Mouse (Mus musculus) layer of hippocampus, adult 8-10 months (tissue): ENCODE results near the gene Crb3. TPM values are rescaled to one million over a fixed set of nuclear protein-coding genes. Genes with fewer than 3 reads are reported as not detected.

ENCODE experiments used
- DNase-seq, 2 experiments: peaks; one replicate each; pipeline ENCODE4 v3.0.0; 2022; ENCODE audit warnings: low spot score in 2 of 2
- total RNA-seq, 4 experiments: library from RNA; stranded (reverse); gene quantifications; 2 replicates each; pipeline ENCODE4 v1.2.4; 2022

The Crb3 gene
- total RNA-seq, 4 experiments from 2014 or later: 0.70 to 2.1 (median 1.4) TPM

DNA sequence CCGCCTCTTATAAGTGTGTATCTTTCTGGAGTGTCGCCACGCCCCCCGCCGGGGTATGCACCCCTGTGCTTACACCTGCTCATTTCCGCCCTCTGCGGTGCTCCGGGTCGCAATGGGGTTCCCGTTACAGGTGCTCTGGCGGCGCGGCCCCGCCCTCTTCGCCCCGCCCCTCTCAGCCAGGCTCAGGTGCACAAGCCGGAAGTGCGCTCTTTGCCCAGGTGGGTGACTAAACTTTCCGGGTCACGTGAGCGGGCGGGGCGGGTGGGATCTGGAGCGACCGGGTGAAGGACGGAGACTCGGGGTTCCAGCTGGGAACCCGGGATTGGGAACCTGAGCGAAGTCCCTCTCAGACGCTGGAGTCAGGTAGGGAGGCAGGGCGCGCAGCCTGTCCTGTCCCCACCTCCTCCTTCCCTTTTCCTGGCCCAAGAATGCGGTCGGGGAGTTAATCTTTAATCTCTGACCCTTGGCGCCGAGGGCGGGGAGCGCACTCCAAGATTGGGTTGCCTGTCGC, 3.2 kb downstream of the Crb3 start:
- no peak for DNase-seq

DNA sequence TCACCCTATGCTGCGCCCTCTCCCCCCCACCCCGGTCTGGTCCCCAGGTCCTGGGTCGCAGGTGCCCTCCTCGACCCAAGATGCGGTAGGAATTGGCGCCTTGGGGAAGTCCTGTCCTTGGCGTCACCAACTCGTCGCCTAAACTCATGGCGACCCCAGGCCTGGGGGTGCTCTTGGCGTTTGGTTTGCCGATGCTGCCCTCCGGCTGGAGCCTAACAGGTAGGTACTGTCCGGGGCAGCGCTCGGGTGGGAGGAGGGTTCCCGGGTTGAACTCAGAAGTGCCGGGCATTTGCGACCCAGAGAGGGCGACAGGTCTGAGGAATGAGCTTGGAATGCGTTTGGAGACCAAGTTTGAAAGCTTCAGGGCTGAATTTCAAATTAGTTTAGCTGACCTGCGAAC, 3.6 kb downstream of the Crb3 start:
- no peak for DNase-seq

DNA sequence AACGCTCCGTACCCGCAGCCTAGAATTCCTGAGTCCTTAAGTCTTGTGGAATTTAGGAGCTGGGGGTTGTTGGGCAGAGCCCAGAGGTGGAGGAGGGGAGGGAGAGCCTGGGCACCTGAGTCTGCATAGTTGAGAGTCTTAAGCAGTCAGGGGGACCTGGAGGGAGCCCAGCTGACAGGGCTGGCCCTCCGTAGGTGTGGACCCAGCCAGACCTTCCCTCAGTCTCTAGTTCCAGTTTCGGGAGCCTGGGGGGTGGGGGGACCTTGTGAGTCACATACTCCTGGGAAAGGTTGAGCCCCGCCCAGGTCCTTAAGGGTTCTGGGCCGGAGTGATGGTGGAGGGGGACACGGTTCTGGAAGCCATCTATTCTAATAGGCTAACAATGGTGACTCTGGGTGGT, 4.1 kb downstream of the Crb3 start:
- DNase-seq: no peak

DNA sequence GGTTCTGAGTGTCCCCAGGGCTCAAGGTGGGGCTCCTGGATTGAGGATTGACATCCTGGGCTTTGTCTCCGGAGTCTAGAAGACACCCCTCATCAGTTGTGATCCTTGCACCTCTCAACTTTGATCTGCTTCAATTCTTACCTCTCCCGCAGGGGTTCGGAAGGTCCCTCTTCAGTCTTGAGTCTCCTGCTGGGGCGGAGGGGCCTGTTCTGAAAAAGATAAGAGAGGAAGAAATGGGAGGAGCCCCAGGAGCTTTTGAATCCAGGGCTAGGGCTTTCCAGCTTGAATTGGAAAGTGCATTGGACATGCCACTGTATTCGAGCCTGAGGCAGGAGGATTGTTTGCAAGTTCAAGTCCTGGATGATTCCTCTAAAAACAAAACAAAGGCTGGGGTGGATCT, 8.0 kb downstream of the Crb3 start:
- no peak for DNase-seq

DNA sequence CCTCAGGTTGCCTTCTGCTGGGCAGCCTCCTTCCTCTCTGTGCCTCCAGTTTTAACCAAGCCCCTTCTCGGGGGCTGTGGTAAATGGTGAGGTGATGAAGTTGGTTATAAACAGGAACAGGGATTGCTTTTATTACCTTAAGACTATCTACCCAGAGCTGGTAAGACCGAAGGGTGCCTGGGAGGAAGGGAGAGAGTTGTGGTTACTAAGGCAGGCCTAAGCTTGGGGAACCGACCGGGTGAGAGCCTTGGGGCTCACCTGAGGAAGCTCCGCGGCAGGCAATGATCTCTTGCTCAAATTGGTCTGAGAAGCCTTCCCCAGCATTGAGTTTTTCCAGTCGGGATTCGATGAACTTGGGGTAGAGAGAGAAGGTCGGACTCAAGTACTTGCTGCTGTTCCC, 11.4 kb downstream of the Crb3 start:
- no peak for DNase-seq

DNA sequence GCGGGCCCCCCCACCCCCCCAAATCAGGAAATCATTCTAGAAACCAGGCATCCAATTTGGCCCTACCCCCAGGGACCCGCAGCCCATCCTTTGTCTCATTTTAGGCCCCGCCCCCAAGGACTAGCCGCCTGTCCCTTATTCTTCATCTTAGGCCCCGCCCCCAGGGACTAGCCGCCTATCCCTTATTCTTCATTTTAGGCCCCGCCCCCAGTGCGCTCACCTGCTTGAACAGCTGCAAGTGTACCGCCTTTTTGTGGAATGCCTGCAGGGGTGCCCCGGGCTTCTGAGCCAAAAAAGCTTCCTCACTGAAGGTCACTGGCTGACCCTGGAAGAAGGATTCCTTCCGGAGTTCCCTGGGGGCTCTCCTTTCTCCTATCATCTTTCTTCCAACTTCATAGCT, 11.8 kb downstream of the Crb3 start:
- no peak for DNase-seq

DNA sequence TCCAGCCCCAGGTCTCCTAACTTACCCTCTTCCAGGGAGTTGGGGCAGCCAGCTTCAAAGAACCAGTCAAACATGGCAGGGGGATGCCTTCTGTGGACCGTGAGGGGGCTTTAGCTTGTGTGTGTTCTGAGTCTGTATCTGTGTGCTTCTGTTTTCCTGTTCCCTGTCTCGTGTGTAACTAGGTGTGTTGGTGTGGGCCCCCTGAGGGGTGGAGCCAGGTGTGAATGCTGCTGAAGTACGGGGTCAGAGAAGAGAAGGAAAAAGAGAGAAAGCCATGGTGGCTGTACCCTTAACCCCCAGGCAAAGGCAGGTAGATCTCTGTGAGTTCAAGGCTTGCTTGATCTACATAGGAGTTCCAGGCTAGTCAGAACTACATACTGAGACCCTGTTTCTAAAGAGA, 18.0 kb downstream of the Crb3 start:
- DNase-seq: no peak

DNA sequence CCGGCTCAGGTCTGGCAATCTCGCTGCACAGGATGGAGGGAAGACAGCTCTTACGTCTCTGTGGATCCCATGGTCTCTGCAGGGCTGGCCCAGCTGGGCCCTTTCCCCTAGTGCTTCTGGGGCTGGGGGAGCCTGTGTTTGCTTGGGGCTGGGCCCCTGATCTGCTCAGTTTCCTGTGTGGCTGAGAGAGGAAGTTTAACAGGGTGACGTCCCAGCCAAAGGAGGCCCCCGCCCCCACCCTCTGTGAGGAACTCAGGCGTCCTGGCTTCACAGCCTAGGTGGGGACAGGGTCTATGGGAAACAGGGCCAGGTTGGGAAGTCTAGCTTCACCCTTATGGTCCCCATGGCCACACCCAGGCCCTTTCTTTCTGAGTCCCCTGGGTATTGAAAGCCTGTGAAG, 19.4 kb downstream of the Crb3 start, which contains the start of gene Dennd1c:
Dennd1c (minus strand) TSS at position 179 of the 400 bp plus-strand sequence.
- no peak for DNase-seq

DNA sequence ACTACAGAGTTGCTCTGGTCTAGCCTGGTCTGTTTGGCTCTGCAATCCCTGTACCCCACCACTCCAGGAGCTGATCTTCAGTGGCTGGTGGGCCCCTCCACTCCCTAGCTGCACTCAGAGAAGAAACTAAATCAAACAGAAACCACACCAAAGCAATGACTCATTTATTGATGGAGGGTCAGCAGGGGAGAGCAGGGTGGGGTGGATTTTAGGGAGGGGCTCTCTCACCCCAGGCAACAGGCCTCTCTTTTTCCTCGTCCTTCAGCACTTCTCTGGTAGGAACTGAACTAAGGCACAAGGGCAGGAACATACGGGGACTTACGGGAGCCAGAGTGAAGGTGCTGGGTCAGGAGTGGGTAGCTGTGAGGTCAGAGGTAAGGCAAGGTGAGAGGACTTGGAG, 21.0 kb downstream of the Crb3 start:
- DNase-seq: no peak

DNA sequence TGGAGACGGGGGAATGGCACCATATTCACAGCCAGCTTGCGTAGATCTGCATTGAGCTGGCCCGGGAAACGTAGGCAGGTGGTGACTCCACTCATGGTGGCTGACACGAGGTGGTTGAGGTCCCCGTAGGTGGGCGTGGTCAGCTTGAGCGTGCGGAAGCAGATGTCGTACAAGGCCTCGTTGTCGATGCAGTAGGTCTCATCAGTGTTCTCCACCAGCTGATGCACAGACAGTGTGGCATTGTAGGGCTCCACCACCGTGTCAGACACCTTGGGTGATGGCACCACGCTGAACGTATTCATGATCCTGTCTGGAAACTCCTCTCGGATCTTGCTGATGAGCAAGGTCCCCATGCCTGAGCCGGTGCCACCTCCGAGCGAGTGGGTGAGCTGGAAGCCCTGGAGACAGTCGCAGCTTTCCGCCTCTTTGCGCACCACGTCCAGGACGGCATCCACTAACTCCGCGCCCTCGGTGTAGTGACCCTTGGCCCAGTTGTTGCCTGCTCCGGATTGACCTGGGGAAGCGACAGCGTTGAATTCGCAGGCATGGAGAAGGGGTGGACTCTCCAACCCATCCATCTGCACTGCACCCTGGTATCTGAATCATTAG, 22.4 kb downstream of the Crb3 start:
- DNase-seq: no peak

DNA sequence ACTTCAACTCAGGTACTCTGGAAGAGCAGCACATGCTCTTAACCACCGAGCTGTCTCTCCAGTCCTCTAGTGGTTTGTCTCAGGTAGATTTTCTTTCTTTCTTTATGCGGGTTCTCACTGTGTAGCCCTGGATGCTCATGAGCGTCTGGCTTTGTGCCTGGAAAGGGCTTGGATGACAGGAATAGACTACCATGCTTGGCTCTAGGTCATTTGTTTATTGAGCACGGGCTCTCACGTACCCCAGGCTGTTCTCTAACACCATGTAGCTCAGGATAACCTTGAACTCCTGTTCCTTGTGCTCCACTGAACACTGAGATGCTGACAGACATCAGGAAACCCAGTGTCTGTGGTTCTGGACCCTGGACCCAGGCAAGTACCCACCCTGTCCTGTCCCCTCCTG, 23.6 kb downstream of the Crb3 start:
- DNase-seq: no peak

DNA sequence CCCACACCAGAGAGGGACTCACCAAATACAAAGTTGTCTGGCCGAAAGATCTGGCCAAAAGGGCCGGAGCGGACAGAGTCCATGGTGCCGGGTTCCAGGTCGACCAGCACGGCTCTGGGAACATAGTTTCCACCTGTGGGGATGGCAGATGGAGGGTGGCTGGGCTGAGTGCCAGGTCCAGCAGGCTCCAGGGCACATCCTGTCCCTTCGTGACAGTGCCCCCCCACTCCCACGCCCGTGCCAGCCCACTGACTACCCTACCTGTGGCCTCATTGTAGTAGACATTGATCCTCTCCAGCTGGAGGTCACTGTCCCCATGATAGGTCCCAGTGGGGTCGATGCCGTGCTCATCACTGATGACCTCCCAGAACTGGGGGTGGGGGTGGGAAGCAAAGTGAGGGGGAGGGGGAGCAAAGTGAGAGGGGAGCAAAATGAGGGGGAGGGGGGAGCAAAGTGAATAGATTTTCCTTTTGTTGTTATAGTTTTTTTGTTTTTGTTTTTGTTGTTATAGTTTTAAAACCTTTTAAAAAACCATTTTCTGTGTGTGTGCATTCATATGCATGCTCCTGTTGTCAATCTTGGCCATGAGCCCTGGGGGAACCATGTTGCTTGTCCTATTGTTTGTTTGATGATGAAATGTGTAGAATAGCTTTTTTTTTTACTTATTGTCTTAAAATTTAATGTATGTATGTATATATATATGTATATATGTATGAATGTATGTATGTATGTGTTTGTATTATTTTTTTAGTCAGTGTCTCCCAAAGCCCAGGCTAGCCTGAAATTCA, 27.3 kb downstream of the Crb3 start:
- DNase-seq: no peak

DNA sequence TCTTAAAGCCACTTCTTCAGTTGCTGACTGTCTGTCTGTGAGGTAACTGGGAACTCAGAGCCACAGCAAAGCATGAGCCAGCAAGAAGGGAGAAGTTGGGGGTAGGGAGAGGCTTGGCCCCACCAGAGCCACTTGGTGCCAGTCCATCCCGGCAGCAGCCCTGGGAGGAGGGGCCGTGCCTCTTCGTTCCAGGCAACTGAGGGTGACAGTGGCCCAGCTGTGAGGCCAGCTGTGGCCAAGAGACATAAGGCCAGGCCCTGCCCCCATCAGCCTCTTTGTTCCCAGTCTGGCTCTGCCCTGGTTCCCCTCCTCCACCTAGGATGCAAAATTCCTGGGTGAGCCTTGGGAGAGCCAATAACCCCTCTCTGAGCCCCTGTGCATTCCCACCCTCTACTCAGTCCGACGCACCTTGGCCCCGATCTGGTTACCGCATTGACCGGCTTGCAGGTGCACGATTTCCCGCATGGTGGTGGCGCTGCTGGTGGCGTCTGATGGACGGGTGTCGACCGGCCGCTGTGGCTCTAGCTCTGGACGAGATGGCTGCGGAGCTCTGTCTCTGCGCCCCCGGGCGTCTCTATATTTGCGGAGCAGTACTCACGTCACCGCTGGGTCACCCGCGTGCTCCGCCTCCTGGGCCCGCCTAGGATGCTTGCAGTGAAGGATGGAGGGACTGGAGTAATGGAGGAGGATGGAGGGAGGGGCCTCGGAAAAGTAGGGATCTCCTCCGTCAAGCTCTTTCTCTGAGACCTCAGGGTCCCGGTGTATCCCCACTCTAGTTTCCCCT, 28.3 kb downstream of the Crb3 start, which contains the start of gene Tubb4a:
Tubb4a (minus strand) TSS at position 734 of the 784 bp plus-strand sequence.
- peak; percentile 87 to 88 for DNase-seq

DNA sequence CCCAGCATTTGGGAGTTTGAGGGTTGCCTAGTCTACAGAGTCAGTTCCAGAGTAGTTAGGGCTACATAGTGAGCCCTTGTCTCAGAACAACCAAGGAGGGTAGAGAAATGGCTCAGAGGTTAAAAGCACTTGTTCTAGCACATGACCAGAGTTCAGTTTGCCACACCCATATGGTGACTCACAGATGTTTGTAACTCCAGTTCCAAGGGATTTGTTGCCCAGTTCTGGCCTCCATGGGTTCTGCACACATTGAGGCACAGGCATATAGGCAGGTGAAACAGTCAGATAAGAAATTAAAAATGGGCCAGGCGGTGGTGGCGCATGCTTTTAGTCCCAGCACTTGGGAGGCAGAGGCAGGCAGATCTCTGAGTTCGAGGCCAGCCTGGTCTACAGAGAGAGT, 35.3 kb downstream of the Crb3 start:
- no peak for DNase-seq

DNA sequence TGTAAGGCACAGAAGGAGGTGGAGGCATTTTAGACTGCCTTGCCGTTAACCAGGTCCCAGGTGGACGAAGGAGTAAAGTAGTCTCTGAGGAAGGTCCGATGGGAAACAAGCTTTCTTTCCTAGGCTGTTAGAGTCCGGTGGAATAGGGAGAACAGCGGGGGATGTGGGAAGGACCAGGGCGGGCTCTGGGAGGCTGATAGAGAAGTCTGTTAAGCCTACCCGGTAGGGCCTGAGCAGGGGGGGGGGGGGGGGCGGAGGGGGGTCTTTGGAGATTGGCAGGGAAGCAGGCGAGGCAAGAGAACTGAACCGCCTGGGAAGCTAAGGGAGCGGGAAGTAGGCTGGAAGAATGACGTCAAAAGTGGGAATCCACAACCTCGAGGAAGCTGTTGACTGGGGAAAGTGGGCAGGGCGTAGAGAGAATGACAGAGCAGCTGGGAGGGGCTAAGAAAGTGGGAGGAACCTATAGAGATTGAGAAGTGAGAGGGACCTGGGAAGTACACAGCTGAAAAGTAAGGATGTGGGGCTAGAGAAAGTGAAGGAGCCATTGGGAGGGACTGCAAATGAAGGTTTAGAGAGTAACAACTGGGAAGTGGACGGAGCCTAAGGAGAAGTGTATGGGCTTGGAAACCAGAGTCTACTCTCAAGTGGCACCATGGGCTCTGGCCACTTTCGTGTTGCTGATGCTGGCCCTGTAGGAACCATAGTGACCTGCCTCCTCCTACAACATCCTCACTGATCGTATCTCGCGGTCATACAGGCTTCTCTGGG, 37.1 kb downstream of the Crb3 start:
- DNase-seq: no peak

DNA sequence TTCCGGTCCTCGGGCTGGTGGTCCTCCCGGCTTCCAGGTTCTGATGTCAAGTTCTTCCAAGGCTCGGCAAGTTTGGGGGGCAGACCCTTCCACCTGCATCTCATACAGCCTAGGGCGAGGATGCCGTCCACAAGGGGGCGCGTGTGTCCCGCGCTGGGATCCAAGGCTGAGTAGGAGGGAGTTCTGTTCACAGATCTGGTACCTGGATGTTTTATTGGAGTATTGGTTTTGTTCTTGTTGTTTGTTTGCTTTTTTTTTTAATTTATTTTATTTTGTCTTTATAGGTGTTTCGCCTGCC, 37.7 kb downstream of the Crb3 start:
- peak; percentile 62 to 82 for DNase-seq

DNA sequence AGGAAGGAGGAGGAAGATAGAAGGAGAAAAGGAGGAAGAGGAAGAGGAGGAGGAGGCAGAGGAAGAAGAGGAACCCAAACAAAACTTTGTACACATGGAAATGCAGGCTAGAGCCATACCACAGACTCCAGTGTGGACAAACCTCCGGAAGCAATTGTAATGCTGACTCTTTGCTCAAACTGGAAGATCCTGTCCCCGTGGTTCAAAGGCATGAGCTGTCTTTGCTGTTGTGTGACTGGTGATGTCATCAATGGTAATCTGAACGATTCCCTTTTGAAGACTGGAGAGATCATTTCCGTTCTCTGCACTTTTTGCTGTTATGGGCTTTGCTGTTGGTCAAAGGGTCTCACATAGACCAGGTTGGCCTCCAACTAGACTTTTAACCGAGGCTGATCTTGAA, 39.4 kb downstream of the Crb3 start:
- no peak for DNase-seq

DNA sequence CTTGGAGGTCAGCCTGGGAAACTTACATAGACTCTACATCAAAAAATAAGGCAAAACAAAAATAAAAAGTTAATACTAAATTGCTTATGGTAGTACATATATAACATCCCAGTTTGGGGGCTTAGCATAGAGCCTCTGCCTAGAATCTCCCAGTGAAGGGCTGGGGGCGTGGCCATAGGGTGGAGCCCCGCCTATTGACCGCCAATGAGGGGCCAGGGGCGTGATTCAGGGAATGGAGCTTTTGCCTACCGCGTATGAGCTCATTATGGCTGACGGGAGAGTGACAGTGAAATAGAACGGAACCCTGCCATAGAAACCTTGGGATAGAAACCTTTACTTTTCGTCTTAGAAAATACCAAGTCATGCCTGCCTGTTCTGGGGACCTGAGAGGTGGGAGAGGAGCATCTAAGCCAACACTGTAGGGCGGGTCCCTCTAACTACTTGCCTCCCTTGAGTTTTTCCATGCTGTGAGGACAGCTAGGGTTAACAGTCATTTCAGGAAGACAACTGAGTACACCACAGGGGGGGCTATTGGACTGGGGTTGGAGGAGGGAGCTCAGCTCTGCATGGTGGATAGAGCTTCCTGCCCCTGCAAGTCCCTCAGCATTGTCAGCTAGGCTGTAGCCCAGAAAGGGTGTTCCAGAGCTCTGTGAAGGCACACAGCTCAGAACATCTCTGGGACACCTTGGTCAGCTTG, 40.9 kb downstream of the Crb3 start:
- DNase-seq: no peak

DNA sequence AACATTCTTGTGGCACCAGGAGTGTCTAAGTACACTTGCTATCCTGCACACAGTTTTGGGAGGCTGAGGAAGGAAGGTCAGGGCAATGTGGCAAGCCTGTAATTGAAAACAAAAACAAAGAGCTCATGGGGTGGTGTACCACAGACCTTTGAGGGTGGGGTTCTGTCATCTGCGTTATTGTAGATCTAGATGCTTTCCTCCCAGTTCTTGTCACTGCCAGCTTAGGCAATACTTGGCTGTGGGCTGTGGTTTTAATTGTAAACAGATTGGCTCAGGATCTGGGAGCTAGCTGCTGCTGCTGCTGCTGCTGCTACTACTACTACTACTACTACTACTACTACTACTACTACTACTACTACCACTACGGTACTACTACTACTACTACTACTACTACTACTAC, 43.4 kb downstream of the Crb3 start:
- no peak for DNase-seq

DNA sequence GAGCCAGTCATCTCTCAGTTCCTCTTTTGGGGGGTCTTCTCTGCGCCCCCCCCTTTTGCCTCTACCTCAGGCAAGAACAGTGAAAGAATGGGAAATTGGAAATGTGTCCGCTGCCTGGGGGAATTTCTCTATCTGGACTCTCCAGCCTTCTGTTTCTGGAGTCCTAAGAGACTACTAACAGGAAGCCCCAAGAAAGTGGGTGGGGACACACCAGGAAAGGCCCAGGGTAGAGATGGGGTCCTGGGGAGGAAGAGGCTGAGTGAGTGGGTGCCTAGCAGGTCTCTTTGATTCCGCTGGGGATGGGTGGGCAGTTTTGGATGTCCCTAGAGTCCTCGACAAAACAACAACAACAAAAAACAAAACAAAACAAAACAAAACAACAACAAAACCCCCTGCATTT, 45.6 kb downstream of the Crb3 start:
- DNase-seq: no peak
